Mouse (Mus musculus): Measurements from ENCODE around the gene Vamp5. TPM values are rescaled to one million over a fixed set of nuclear protein-coding genes. Genes with fewer than 3 reads are reported as not detected.

Vamp5 gene
- polyA plus RNA-seq, 1 experiment from 2014 or later, result 19.6 TPM

GRCm38 (mm10) chr6:72374206-72374605 is 6.1 kb downstream of the Vamp5 start:
- Histone ChIP-seq H3K4me2 (ENCODE audit: low read length) (no peak overlapping the region), H3K36me3 (ENCODE audit: control insufficient read depth, insufficient read depth, low read length) (no peaks in the 10 kb centered on the region), H3K27me3 (replicated peaks; ENCODE audit: control insufficient read depth, insufficient read depth, low read length) (no peaks in the 10 kb centered on the region), H3K27ac (ENCODE audit: low read depth) (no peak overlapping the region), H3K4me3 (ENCODE audit: low read depth, low read length) (no peak overlapping the region), H3K4me1 (replicated peaks; ENCODE audit: control insufficient read depth, insufficient read depth, low read length) (peaks cover 6% of the 10 kb centered on the region; the same call in 1 of the 2 replicates), H3K9me3 (ENCODE audit: control insufficient read depth, low read length) (no peaks in the 10 kb centered on the region), H3K9ac (ENCODE audit: low read length) (no peak overlapping the region)
- no peak for ATAC-seq (replicated peaks; ENCODE audit: low FRiP score, low TSS enrichment, low read depth)
- WGBS, result 44% methylated on average over 7 of the region's 7 CpGs
- DNase-seq (ENCODE audit: low spot score), result no peak

- Histone ChIP-seq H3K27ac (ENCODE audit: low read depth) (no peak overlapping the region), H3K27me3 (replicated peaks; ENCODE audit: control insufficient read depth, insufficient read depth, low read length) (no peaks in the 10 kb centered on the region), H3K9ac (ENCODE audit: low read length) (no peak overlapping the region), H3K9me3 (ENCODE audit: control insufficient read depth, low read length) (no peaks in the 10 kb centered on the region), H3K36me3 (ENCODE audit: control insufficient read depth, insufficient read depth, low read length) (no peaks in the 10 kb centered on the region), H3K4me3 (ENCODE audit: low read depth, low read length) (no peak overlapping the region), H3K4me1 (replicated peaks; ENCODE audit: control insufficient read depth, insufficient read depth, low read length) (peaks cover 6% of the 10 kb centered on the region; the same call in 1 of the 2 replicates), H3K4me2 (ENCODE audit: low read length) (no peak overlapping the region)
- WGBS, result 78% methylated on average over 4 of the region's 4 CpGs
- no peak for DNase-seq (ENCODE audit: low spot score)
- ATAC-seq (replicated peaks; ENCODE audit: low FRiP score, low TSS enrichment, low read depth), result no peak
Observed at GRCm38 (mm10) chr6:72373184-72373583, 7.1 kb downstream of the Vamp5 start.

GRCm38 (mm10) chr6:72371571-72371970 is 8.7 kb downstream of the Vamp5 start:
- Histone ChIP-seq H3K4me2 (ENCODE audit: low read length) (no peak overlapping the region), H3K4me1 (replicated peaks; ENCODE audit: control insufficient read depth, insufficient read depth, low read length) (peaks cover 6% of the 10 kb centered on the region; the same call in 1 of the 2 replicates), H3K27me3 (replicated peaks; ENCODE audit: control insufficient read depth, insufficient read depth, low read length) (no peaks in the 10 kb centered on the region), H3K9me3 (ENCODE audit: control insufficient read depth, low read length) (no peaks in the 10 kb centered on the region), H3K4me3 (ENCODE audit: low read depth, low read length) (no peak overlapping the region), H3K36me3 (ENCODE audit: control insufficient read depth, insufficient read depth, low read length) (no peaks in the 10 kb centered on the region), H3K27ac (ENCODE audit: low read depth) (0 out of 2 replicates have a peak overlapping the region, but pooled peaks have one; percentile 12), H3K9ac (ENCODE audit: low read length) (no peak overlapping the region)
- no peak for DNase-seq (ENCODE audit: low spot score)
- 17% methylated on average over 1 of the region's 1 CpGs for WGBS
- no peak for ATAC-seq (replicated peaks; ENCODE audit: low FRiP score, low TSS enrichment, low read depth)

- H3K9me3 ChIP-seq (ENCODE audit: control insufficient read depth, low read length), result no peaks in the 10 kb centered on the region
- no peak overlapping the region for H3K9ac ChIP-seq (ENCODE audit: low read length)
- H3K36me3 ChIP-seq (ENCODE audit: control insufficient read depth, insufficient read depth, low read length), result no peaks in the 10 kb centered on the region
- 0 out of 2 replicates have a peak overlapping the region, but pooled peaks have one; percentile 12 for H3K27ac ChIP-seq (ENCODE audit: low read depth)
- H3K4me2 ChIP-seq (ENCODE audit: low read length), result no peak overlapping the region
- ATAC-seq (replicated peaks; ENCODE audit: low FRiP score, low TSS enrichment, low read depth) (peak; percentile 56; the same call in 1 of the 2 replicates), DNase-seq (ENCODE audit: low spot score) (no peak)
- no peaks in the 10 kb centered on the region for H3K27me3 ChIP-seq (replicated peaks; ENCODE audit: control insufficient read depth, insufficient read depth, low read length)
- 36% methylated on average over 5 of the region's 5 CpGs for WGBS
- peaks cover 6% of the 10 kb centered on the region; the same call in 1 of the 2 replicates for H3K4me1 ChIP-seq (replicated peaks; ENCODE audit: control insufficient read depth, insufficient read depth, low read length)
- no peak overlapping the region for H3K4me3 ChIP-seq (ENCODE audit: low read depth, low read length)
Observed at GRCm38 (mm10) chr6:72371147-72371546, 9.1 kb downstream of the Vamp5 start.

- Histone ChIP-seq H3K9me3 (ENCODE audit: control insufficient read depth, low read length) (no peaks in the 10 kb centered on the region), H3K27me3 (replicated peaks; ENCODE audit: control insufficient read depth, insufficient read depth, low read length) (no peaks in the 10 kb centered on the region), H3K4me2 (ENCODE audit: low read length) (no peak overlapping the region), H3K4me1 (replicated peaks; ENCODE audit: control insufficient read depth, insufficient read depth, low read length) (peaks cover 6% of the 10 kb centered on the region; the same call in 1 of the 2 replicates), H3K9ac (ENCODE audit: low read length) (no peak overlapping the region), H3K27ac (ENCODE audit: low read depth) (no peak overlapping the region), H3K36me3 (ENCODE audit: control insufficient read depth, insufficient read depth, low read length) (no peaks in the 10 kb centered on the region), H3K4me3 (ENCODE audit: low read depth, low read length) (no peak overlapping the region)
- no peak for DNase-seq (ENCODE audit: low spot score)
- 81% methylated on average over 12 of the region's 12 CpGs for WGBS
- ATAC-seq (replicated peaks; ENCODE audit: low FRiP score, low TSS enrichment, low read depth), result no peak
Observed at GRCm38 (mm10) chr6:72370091-72370490, 10.2 kb downstream of the Vamp5 start.

GRCm38 (mm10) chr6:72369557-72369956 is 10.7 kb downstream of the Vamp5 start:
- H3K36me3 ChIP-seq (ENCODE audit: control insufficient read depth, insufficient read depth, low read length), result no peaks in the 10 kb centered on the region
- no peak overlapping the region for H3K4me3 ChIP-seq (ENCODE audit: low read depth, low read length)
- H3K27me3 ChIP-seq (replicated peaks; ENCODE audit: control insufficient read depth, insufficient read depth, low read length), result no peaks in the 10 kb centered on the region
- H3K4me2 ChIP-seq (ENCODE audit: low read length), result no peak overlapping the region
- DNase-seq (ENCODE audit: low spot score) (no peak), ATAC-seq (replicated peaks; ENCODE audit: low FRiP score, low TSS enrichment, low read depth) (no peak)
- no peak overlapping the region for H3K9ac ChIP-seq (ENCODE audit: low read length)
- 81% methylated on average over 4 of the region's 4 CpGs for WGBS
- H3K27ac ChIP-seq (ENCODE audit: low read depth), result no peak overlapping the region
- no peaks in the 10 kb centered on the region for H3K9me3 ChIP-seq (ENCODE audit: control insufficient read depth, low read length)
- H3K4me1 ChIP-seq (replicated peaks; ENCODE audit: control insufficient read depth, insufficient read depth, low read length), result peaks cover 6% of the 10 kb centered on the region; the same call in 1 of the 2 replicates

- 82% methylated on average over 4 of the region's 4 CpGs for whole genome bisulfite sequencing
- no peak overlapping the region for H3K27ac ChIP-seq (ENCODE audit: low read depth)
- DNase-seq (ENCODE audit: low spot score) (no peak), ATAC-seq (replicated peaks; ENCODE audit: low FRiP score, low TSS enrichment, low read depth) (no peak)
- peaks cover 6% of the 10 kb centered on the region; the same call in 1 of the 2 replicates for H3K4me1 ChIP-seq (replicated peaks; ENCODE audit: control insufficient read depth, insufficient read depth, low read length)
- no peak overlapping the region for H3K4me3 ChIP-seq (ENCODE audit: low read depth, low read length)
- H3K9me3 ChIP-seq (ENCODE audit: control insufficient read depth, low read length), result no peaks in the 10 kb centered on the region
- no peak overlapping the region for H3K4me2 ChIP-seq (ENCODE audit: low read length)
- no peak overlapping the region for H3K9ac ChIP-seq (ENCODE audit: low read length)
- no peaks in the 10 kb centered on the region for H3K27me3 ChIP-seq (replicated peaks; ENCODE audit: control insufficient read depth, insufficient read depth, low read length)
- H3K36me3 ChIP-seq (ENCODE audit: control insufficient read depth, insufficient read depth, low read length), result no peaks in the 10 kb centered on the region
Observed at GRCm38 (mm10) chr6:72367460-72367974, 12.8 kb downstream of the Vamp5 start.

- no peak for ATAC-seq (replicated peaks; ENCODE audit: low FRiP score, low TSS enrichment, low read depth)
- no peaks in the 10 kb centered on the region for H3K9me3 ChIP-seq (ENCODE audit: control insufficient read depth, low read length)
- H3K36me3 ChIP-seq (ENCODE audit: control insufficient read depth, insufficient read depth, low read length), result no peaks in the 10 kb centered on the region
- WGBS, result 75% methylated on average over 4 of the region's 4 CpGs
- no peak within 1 kb of the TSS for H3K4me3 ChIP-seq (ENCODE audit: low read depth, low read length)
- H3K4me1 ChIP-seq (replicated peaks; ENCODE audit: control insufficient read depth, insufficient read depth, low read length), result peaks cover 6% of the 10 kb centered on the region; the same call in 1 of the 2 replicates
- no peak within 1 kb of the TSS for H3K9ac ChIP-seq (ENCODE audit: low read length)
- H3K27me3 ChIP-seq (replicated peaks; ENCODE audit: control insufficient read depth, insufficient read depth, low read length), result no peaks in the 10 kb centered on the region
- DNase-seq (ENCODE audit: low spot score), result no peak
- H3K4me2 ChIP-seq (ENCODE audit: low read length), result no peak within 1 kb of the TSS
- no peak within 1 kb of the TSS for H3K27ac ChIP-seq (ENCODE audit: low read depth)
Observed at GRCm38 (mm10) chr6:72366844-72367443, 13.3 kb downstream of the Vamp5 start, which contains the start of gene Rnf181. Rnf181 (minus strand) TSS chr6:72366956.

GRCm38 (mm10) chr6:72366304-72366703 is 14.0 kb downstream of the Vamp5 start:
- Histone ChIP-seq H3K27ac (ENCODE audit: low read depth) (no peak overlapping the region), H3K4me1 (replicated peaks; ENCODE audit: control insufficient read depth, insufficient read depth, low read length) (peaks cover 7% of the 10 kb centered on the region), H3K9ac (ENCODE audit: low read length) (no peak overlapping the region), H3K36me3 (ENCODE audit: control insufficient read depth, insufficient read depth, low read length) (no peaks in the 10 kb centered on the region), H3K4me2 (ENCODE audit: low read length) (no peak overlapping the region), H3K9me3 (ENCODE audit: control insufficient read depth, low read length) (no peaks in the 10 kb centered on the region), H3K4me3 (ENCODE audit: low read depth, low read length) (no peak overlapping the region), H3K27me3 (replicated peaks; ENCODE audit: control insufficient read depth, insufficient read depth, low read length) (no peaks in the 10 kb centered on the region)
- DNase-seq (ENCODE audit: low spot score) (no peak), ATAC-seq (replicated peaks; ENCODE audit: low FRiP score, low TSS enrichment, low read depth) (no peak)
- 61% methylated on average over 3 of the region's 3 CpGs for WGBS
